Mouse (Mus musculus): ENCODE measurements at regions not wholly inside any gene's neighbourhood (a gene's known extent, or its start where the extent isn't known, plus 50 kb on each side); places are given as distances from the start of the nearest gene placed in this dataset.
"Not testable (repeated sequence)": the region's sequence is repeated elsewhere in the genome, so short reads cannot be mapped to it uniquely, and the experiment has no call there.

DNA sequence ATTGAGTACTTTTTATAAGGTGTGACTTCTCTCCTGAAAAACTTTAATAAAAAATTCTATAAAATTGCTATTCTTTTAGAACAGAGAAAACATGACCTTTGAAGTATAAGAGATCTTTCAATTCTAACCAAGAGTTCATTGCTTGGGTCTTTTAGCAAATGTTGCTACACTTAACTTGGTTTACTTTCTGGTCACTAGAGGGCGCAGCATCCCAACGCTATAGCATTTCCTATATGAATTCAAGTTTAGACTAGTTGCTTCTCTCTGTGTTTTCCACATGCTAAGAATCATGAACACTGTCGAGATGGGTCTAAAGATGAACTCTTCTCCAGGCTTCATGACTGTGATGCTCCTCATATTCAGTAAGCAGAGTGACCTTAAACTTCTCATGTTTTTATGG lies 544.3 kb downstream of the Dad1 start:
- not testable (repeated sequence) for TF ChIP-seq POLR2A (IDR thresholded peaks at IDR 0.05; ENCODE audit: control insufficient read depth, low read depth, low read length); CTCF (IDR thresholded peaks at IDR 0.05; ENCODE audit: control insufficient read depth, insufficient read depth, insufficient replicate concordance, low read depth, low read length)

Data from testis, adult 2 months (tissue).